Mouse (Mus musculus) midbrain, embryonic 14.5 days (tissue): Measurements from ENCODE around the gene Fkbpl. TPM values are rescaled to one million over a fixed set of nuclear protein-coding genes. Genes with fewer than 3 reads are reported as not detected.

ENCODE experiments used
- ATAC-seq: fragments of 200-750 bp; cut with Nextera tagmentation; 2 replicates; pipeline ENCODE4 v1.8.0; 2017; ENCODE audit warnings: moderate number of reproducible peaks, moderate library complexity; ENCODE audit not compliant: low FRiP score, low TSS enrichment
- DNase-seq: peaks from one replicate; pipeline ENCODE4 v3.0.0-alpha.2; 2015
- H3K27ac ChIP-seq: fragments of 300-500 bp; sonication (generic); replicated peaks from 2 replicates; pipeline ENCODE4 v1.5.1; 2014; ENCODE audit warnings: mild to moderate bottlenecking, low read depth, low read length, moderate library complexity
- H3K27me3 ChIP-seq: fragments of 300-500 bp; sonication (generic); 2 replicates; pipeline ENCODE4 v1.6.1; 2014; ENCODE audit warnings: low read length, control low read depth, mixed read lengths; ENCODE audit not compliant: control insufficient read depth, insufficient read depth
- H3K36me3 ChIP-seq: fragments of 300-500 bp; sonication (generic); 2 replicates; pipeline ENCODE4 v1.6.1; 2014; ENCODE audit warnings: low read length, control low read depth; ENCODE audit not compliant: control insufficient read depth, insufficient read depth
- H3K4me1 ChIP-seq: fragments of 300-500 bp; sonication (generic); 2 replicates; pipeline ENCODE4 v1.6.1; 2014; ENCODE audit warnings: mild to moderate bottlenecking, antibody characterized with exemption, low read length, control low read depth; ENCODE audit not compliant: control insufficient read depth, insufficient read depth
- H3K4me2 ChIP-seq: fragments of 300-500 bp; sonication (generic); 2 replicates; pipeline ENCODE4 v1.6.1; 2014; ENCODE audit warnings: mild to moderate bottlenecking, low read length, moderate library complexity
- H3K4me3 ChIP-seq: fragments of 300-500 bp; sonication (generic); replicated peaks from 2 replicates; pipeline ENCODE4 v1.5.1; 2014; ENCODE audit warnings: low read depth, low read length
- H3K9ac ChIP-seq: fragments of 300-500 bp; sonication (generic); replicated peaks from 2 replicates; pipeline ENCODE4 v1.6.1; 2014; ENCODE audit warnings: mild to moderate bottlenecking, low read length, moderate library complexity
- H3K9me3 ChIP-seq: fragments of 300-500 bp; sonication (generic); 2 replicates; pipeline ENCODE4 v1.6.1; 2016; ENCODE audit warnings: low read length, control low read depth, mixed read lengths; ENCODE audit not compliant: control insufficient read depth
- WGBS: fragments of 180-500 bp; shearing (Covaris S2); extraction: QIAGEN DNeasy Blood & Tissue Kit; methylation state at CpG from one replicate; pipeline ENCODE4 v1.1.7; 2014; 5-methylcytosine and 5-hydroxymethylcytosine counted together
- polyA plus RNA-seq: library from polyadenylated mRNA; unstranded; fragments of >200 nt; fragmentation: Nextera tagmentation; extraction: Ambion mirVana; gene quantifications from 2 replicates; pipeline ENCODE4 v1.2.1, GENCODE M21; 2014

Gene Fkbpl
- polyA plus RNA-seq, 1 experiment from 2014 or later = 11.2 TPM

- Histone ChIP-seq H3K27ac (no peak overlapping the region), H3K36me3 (peaks cover 38% of the 10 kb centered on the region), H3K4me1 (peaks cover 2% of the 10 kb centered on the region), H3K9ac (no peak overlapping the region), H3K9me3 (no peaks in the 10 kb centered on the region), H3K4me3 (no peak overlapping the region), H3K4me2 (no peak overlapping the region), H3K27me3 (no peaks in the 10 kb centered on the region)
- WGBS = 93% methylated on average over 8 of the region's 8 CpGs
- DNase-seq = no peak
- ATAC-seq = no peak
Measured at GRCm38 (mm10) chr17:34621006-34621405, 23.6 kb upstream of the Fkbpl start.

DNA sequence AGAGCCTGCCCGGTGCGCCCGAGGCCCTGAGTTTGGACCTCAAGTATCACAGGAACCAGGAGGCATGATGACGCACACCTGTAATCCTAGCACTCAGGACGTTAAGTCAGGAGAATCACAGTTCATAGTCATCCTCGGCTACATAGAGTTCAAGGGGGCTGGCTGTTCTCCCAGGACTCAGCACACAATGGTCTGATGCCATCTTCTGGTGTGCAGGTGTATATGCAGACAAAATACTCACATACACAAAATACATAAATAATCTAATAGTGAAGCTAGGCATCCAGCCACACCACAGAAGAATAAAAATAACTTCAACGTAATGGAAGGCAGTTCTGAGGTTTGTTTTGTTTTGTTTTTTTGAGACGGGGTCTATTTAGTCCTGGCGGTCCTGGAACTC lies 21.4 kb upstream of the Fkbpl start:
- ATAC-seq (no peak), DNase-seq (no peak)
- H3K9me3 ChIP-seq = no peaks in the 10 kb centered on the region
- H3K4me3 ChIP-seq = no peak overlapping the region
- WGBS = 88% methylated on average over 9 of the region's 9 CpGs
- H3K4me1 ChIP-seq = peaks cover 14% of the 10 kb centered on the region
- H3K9ac ChIP-seq = no peak overlapping the region
- H3K36me3 ChIP-seq = peaks cover 24% of the 10 kb centered on the region
- H3K27me3 ChIP-seq = no peaks in the 10 kb centered on the region
- H3K4me2 ChIP-seq = no peak overlapping the region
- H3K27ac ChIP-seq = no peak overlapping the region

- Histone ChIP-seq H3K36me3 (peaks cover 24% of the 10 kb centered on the region), H3K4me2 (no peak overlapping the region), H3K27ac (no peak overlapping the region), H3K9ac (no peak overlapping the region), H3K27me3 (no peaks in the 10 kb centered on the region), H3K4me1 (peaks cover 27% of the 10 kb centered on the region), H3K4me3 (no peak overlapping the region), H3K9me3 (no peaks in the 10 kb centered on the region)
- DNase-seq (no peak), ATAC-seq (no peak)
- WGBS = 94% methylated on average over 3 of the region's 3 CpGs
Measured at GRCm38 (mm10) chr17:34624981-34625380, 19.6 kb upstream of the Fkbpl start.

GRCm38 (mm10) chr17:34626062-34626772 lies 18.3 kb upstream of the Fkbpl start:
- DNase-seq (no peak), ATAC-seq (no peak)
- Histone ChIP-seq H3K4me3 (peak overlapping the region; percentile 71), H3K4me1 (peaks cover 39% of the 10 kb centered on the region), H3K4me2 (peak overlapping the region; percentile 90), H3K9ac (peak overlapping the region; percentile 68), H3K9me3 (no peaks in the 10 kb centered on the region), H3K36me3 (peaks cover 19% of the 10 kb centered on the region), H3K27me3 (peaks cover 4% of the 10 kb centered on the region; the same call in 1 of the 2 replicates), H3K27ac (peak overlapping the region; percentile 93)
- 49% methylated on average over 16 of the region's 16 CpGs for WGBS

DNA sequence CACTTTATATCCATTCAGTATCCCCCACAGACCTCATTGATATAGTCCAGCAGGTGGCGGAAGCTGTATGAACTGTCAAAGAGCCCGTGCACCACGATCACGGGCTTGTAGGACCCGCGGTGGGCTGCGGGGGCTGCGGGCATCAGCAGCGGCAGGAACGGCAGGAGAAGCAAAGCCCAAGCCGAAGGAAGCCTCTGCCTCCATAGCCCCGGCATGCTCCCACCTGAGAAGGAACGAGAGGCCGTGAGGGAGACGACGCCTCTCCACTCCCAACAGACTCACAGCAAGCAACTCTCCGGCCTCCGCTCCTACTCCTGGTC lies 17.8 kb upstream of the Fkbpl start:
- Histone ChIP-seq H3K9ac (peak overlapping the region; percentile 68), H3K27ac (peak overlapping the region; percentile 93), H3K4me1 (peaks cover 44% of the 10 kb centered on the region), H3K36me3 (peaks cover 14% of the 10 kb centered on the region), H3K9me3 (no peaks in the 10 kb centered on the region), H3K27me3 (peaks cover 10% of the 10 kb centered on the region; the same call in 1 of the 2 replicates), H3K4me3 (peak overlapping the region; percentile 71), H3K4me2 (peak overlapping the region; percentile 90)
- WGBS = under 1% methylated on average over 18 of the region's 18 CpGs
- ATAC-seq (peak; percentile 31), DNase-seq (peak; percentile 82)

DNA sequence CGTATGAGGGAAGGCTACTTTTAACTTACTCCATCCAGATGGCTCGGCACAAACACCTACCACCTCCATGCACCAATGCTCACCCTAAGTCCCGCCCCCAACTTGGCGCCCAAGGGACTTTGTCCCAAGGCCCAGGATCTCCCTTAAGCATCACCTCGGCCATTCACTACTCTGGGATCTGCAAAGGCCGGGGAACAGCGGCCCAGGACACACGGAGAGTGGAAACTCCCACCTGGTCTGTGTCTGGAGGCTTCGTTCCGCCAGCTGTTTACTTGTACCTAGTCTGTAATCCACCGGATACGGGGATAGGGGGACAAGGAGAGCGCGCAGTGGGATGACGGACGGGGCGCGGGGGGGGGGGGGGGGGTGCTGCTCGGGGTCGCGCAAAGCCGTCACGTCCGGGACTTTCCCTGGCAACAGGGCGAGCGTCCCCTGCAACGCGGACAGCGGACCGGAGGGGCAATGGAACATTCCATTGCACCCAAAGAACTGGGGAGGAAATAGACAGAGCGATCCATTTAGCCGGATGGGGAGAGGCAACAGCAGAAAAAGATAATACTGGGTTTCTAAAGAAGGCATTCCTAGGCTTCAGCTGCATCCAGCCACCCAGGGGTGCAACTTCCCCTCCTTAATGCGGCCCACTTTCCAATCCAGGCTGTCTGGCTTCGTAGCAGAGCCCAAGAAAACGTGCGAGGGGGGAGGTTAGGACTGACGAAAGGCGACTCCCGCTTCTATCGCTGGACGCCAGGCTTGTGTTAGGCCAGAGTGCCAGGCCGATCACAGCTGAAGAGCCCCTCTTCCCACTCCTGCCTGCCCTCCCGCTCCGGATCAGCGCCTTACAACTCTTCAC lies 17.2 kb upstream of the Fkbpl start:
- Histone ChIP-seq H3K4me1 (peaks cover 50% of the 10 kb centered on the region), H3K4me2 (peak overlapping the region; percentile 90), H3K9me3 (no peaks in the 10 kb centered on the region), H3K4me3 (peak overlapping the region; percentile 71), H3K27ac (peak overlapping the region; percentile 93), H3K9ac (peak overlapping the region; percentile 68), H3K27me3 (peaks cover 11% of the 10 kb centered on the region; the same call in 1 of the 2 replicates), H3K36me3 (peaks cover 9% of the 10 kb centered on the region)
- DNase-seq (peak; percentile 94), ATAC-seq (peak; percentile 78)
- 0% methylated on average over 40 of the region's 45 CpGs for WGBS

- Histone ChIP-seq H3K27ac (peak within 1 kb of the TSS; percentile 93), H3K4me2 (peak within 1 kb of the TSS; percentile 90), H3K27me3 (peaks cover 14% of the 10 kb centered on the region; the same call in 1 of the 2 replicates), H3K9ac (peak within 1 kb of the TSS; percentile 68), H3K4me1 (peaks cover 53% of the 10 kb centered on the region), H3K36me3 (peaks cover 1% of the 10 kb centered on the region; the same call in 1 of the 2 replicates), H3K9me3 (no peaks in the 10 kb centered on the region), H3K4me3 (peak within 1 kb of the TSS; percentile 71)
- peak; percentile 53 for DNase-seq
- no peak for ATAC-seq
- 6% methylated on average over 29 of the region's 29 CpGs for WGBS
Measured at GRCm38 (mm10) chr17:34627943-34628643, 16.5 kb upstream of the Fkbpl start, which contains the start of gene Ppt2. TSS of gene Ppt2 (minus strand) at chr17:34628510.

- Histone ChIP-seq H3K4me1 (peaks cover 53% of the 10 kb centered on the region), H3K9me3 (no peaks in the 10 kb centered on the region), H3K4me3 (peak overlapping the region; percentile 71), H3K27me3 (peaks cover 14% of the 10 kb centered on the region; the same call in 1 of the 2 replicates), H3K4me2 (peak overlapping the region; percentile 90), H3K27ac (peak overlapping the region; percentile 93), H3K36me3 (no peaks in the 10 kb centered on the region), H3K9ac (peak overlapping the region; percentile 68; the same call in 1 of the 2 replicates)
- WGBS = 15% methylated on average over 5 of the region's 5 CpGs
- DNase-seq (no peak), ATAC-seq (no peak)
Measured at GRCm38 (mm10) chr17:34628644-34628967, 16.0 kb upstream of the Fkbpl start.
